Mouse (Mus musculus): ENCODE measurements around the gene Ppp1r21.

Ppp1r21 gene

DNA sequence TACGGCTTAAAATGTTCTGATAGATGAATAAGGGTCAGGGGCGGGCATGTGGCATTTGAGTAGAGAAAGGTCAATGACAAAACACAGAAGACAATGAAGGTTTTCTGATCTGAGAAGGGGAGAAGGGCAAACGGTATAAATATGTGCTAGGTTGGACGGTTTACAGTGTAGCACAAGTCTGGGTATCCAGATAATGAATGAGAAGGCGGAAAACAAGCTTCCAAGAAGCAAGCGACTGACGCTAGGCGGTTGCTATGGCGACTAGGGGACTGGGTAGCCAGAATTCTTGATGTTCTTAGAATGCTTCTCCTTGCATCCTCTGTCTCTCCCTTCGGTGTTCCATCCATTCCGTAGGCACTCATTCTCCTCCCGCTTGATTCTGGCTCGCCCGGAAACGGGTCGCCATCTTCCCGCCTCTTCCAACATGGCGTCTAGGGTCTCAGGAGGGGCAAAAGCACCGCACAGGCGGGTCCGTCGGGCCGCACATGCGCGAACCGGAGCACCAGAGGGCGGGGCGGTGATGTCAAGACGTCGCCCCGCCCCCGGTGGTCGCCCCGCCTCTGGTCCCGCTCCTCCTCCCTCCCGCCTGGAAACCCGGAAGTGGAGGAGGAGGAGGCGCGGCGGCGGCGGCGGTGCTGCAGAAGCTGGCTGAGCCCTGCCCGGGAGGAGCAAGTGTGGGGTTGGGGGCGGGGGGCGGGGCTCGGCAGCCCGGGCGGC lies at the start of gene Ppp1r21:
Gene Ppp1r21, plus strand, starts transcription at position 600 of the 717 bp plus-strand sequence.
- in situ Hi-C loops (cut with MboI; ENCODE audit: unreplicated experiment in 2 of 2), result loop anchor here (5.0 kb wide), 2 partner anchors 108 to 113 kb away; no protein-coding TSS in a partner anchor

DNA sequence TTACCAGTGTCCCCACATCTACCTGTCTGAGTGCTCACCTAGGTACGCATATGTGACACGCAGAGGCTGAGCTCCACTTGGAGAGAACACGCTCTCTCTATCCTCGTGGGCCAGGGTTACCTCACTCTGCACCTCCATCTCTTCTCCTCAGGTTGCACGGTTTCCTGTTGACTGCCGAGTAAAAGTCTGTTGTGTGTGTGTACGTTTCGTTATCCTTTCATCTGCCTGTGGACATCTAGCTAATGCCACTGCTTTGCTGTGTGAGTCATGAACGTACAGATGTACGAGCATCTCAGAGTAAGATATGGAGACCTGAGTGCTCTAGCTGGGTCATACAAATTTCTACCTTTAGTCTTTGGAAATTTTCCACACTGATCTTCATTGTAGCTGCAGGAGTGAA lies 49.5 kb upstream of the Ppp1r21 start:
- in situ Hi-C loops (cut with MboI; ENCODE audit: unreplicated experiment in 2 of 2), result no loop called here

DNA sequence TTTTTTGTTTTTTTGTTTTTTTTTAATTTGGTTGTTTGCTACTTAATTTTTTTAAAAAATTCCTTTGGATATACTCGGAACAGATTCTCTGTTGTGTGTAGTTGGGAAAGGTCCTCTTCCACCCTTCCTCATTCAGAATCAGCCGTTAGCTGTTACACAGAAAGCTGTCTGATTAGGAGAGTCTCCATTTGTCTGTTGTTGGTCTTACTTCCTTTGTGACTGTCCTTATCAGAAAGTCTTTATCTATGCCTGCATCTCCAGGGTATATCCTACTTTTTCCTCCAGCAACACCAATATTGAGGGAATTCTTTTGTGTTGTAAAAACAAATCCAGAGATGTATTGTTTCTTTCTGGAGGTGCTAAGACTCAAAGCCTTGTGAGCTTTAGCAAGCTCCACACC lies 48.9 kb upstream of the Ppp1r21 start:
- in situ Hi-C loops (cut with MboI; ENCODE audit: unreplicated experiment in 2 of 2), result no loop called here

DNA sequence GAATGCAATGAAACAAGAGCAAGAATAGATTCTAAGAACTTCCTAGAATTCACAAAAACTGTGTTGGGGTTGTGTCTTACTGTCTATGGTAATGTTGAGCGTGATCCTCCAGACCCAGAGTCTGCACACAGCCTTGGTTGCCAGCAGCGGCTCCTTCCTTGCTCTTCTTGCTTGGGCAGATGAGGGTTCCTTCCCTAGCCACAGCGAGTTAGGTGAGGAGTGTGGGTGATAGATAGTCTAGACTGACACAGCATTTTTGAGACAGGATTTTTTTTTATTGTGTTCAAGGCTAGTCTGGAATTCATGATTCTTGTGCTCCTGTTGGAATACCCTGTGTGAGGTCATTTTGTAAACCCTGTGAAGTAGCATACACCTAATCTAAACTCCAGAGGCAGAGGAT lies 48.3 kb upstream of the Ppp1r21 start:
- in situ Hi-C loops (cut with MboI; ENCODE audit: unreplicated experiment in 2 of 2), result no loop called here

DNA sequence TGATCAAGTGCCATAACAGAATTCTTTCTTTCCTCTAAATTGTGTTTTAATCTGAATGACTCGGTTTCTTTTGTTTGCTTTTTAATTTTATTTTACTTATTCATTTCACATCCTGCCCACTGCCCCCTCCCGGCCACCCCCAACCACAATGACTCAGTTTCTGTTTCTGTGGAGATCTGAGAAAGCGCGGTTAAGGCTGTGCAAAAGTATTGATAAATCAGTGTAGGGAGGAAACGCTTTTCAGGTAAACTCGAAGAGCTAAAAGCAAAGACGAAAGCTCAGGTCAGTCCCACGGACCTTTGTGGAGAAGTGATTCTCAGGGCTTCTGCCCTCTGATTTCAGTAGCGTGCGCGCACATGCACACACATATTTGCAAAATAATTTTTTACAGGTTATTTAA lies 45.4 kb upstream of the Ppp1r21 start:
- in situ Hi-C loops (cut with MboI; ENCODE audit: unreplicated experiment in 2 of 2), result no loop called here

DNA sequence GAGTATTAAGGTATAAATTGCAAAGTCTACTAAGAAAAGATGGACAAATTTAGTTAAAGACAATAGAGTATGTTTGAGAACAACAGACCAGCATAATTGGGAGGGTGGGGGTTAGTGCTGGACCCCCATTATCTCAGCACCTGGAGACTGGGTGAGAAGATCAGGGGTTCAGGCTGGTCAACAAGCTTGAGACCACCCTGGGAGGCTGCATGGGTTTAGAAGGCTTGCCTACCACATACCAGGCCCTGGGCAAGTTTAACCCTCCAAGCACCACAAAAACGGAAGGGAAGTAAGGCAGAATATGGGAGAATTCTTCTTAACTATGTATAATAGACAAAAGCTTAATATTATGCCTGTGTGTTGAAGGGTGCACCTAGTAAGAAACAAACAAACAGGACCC lies 45.0 kb upstream of the Ppp1r21 start:
- in situ Hi-C loops (cut with MboI; ENCODE audit: unreplicated experiment in 2 of 2), result no loop called here

DNA sequence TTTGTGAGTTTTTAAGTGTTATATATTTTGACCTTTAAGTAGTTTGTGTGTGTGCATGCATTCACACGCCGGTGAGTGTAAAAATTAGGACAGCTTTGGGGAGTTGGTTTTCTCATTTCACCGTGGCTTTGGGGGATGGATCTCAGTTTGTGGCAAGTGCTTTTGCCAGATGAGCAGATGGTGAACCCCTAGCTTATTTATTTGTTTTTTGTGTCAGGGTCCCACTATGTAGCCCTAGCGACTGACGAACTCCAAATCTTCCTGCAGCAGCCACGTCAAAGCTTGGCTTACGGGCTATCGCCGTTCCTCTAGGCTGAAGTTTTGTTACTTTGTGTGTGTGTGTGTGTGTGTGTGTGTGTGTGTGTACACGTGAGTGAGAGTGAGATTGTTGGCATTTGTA lies 39.4 kb upstream of the Ppp1r21 start:
- in situ Hi-C loops (cut with MboI; ENCODE audit: unreplicated experiment in 2 of 2), result no loop called here

DNA sequence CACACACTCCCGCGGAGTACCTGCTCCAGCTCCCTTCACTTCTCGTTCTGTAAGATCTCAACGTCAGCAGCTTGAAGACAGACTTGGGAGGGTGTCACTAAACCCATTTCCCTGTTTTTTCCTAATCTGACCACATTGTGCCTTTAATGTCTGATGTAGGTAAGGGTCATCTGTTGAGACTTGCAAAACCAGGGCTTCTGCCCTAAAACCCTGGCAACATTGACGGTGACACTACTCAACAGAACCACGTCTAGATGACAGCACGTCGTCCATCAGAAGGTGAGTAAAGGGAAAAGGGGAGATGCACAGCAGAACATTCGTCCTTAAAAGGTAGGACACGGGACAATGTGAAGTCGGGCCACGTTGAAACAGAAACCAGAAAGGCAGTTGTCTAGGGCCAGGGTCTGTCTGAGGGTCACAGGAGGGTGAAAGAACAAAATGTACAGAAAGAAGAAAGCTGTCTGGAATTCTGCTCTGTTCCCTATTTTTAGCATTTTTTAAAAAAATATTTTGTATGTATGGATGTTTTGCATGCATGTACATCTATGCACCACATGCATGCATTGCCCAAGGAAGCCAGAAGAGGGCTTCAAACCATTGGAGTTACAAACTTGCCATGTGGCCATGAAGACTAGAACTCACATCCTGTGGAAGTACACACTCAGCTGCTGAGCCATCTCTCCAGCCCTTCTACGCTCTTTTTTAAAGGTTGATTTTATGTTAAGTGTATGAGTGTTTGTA lies 38.4 kb upstream of the Ppp1r21 start:
- in situ Hi-C loops (cut with MboI; ENCODE audit: unreplicated experiment in 2 of 2), result no loop called here

DNA sequence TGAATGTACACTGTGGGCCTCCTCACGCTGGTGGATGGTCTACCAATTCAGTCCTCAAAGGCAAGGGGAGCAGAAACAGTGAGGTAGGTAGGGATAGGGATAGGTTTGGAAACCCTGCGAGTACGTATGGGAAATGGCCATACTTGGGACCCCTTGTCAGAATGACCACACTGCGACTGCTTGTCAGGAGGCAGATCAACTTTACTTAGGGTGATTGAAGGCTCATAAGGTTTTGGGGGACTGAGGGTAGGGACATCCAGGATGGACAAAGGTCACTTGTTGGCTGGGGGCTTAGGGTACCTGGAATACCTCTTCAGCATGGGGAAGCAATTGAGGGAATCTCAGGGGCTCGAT lies 37.8 kb upstream of the Ppp1r21 start:
- in situ Hi-C loops (cut with MboI; ENCODE audit: unreplicated experiment in 2 of 2), result no loop called here

DNA sequence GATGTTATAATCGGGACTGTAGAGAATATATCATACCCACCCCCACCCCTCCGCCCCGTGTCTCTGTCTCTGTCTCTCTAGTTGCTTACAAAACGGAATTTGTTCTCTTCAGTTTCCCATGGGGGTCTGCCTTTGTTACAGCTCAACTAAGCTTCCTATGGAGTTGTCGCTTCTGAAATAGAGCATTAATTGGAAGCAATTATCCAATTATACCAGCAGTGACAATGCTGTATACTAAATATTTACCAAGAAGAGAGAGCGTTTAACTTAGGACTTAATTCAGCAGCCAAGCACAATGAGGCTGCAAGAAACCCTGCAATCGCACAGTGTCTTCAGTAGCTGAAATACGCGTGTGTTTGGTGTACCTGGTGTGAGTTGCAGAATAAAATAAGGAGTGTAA lies 36.4 kb upstream of the Ppp1r21 start:
- in situ Hi-C loops (cut with MboI; ENCODE audit: unreplicated experiment in 2 of 2), result no loop called here

DNA sequence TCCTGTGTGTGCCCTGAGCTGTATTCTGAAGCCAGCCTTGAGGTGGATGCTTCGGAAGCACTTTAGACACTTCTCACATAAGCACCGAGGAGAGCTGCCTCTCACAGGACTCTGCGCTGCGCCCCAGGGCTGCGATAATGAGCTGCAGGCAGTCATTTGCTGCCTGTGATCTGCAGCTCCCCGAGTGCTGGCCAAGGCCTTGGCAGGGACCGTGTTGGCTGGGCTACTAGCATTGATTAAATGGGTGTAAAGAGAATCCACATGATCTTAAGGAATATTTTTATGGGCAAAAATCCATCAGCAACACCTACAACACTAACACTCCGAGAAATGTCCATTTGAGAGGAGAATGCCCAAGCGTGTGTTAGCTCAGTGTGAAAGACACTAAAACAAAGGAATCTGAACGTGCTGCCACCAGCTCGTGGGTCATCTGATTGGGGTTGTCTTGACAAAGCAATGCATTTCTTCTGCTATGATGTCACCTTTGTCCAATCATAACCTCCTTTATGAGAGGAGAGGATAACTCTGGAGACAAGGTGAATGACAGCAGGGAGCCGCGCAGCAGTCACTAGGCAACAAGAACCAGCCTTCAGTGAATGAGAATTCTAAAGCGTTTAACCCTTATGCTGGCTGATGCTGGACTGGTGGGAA lies 35.7 kb upstream of the Ppp1r21 start:
- in situ Hi-C loops (cut with MboI; ENCODE audit: unreplicated experiment in 2 of 2), result no loop called here

DNA sequence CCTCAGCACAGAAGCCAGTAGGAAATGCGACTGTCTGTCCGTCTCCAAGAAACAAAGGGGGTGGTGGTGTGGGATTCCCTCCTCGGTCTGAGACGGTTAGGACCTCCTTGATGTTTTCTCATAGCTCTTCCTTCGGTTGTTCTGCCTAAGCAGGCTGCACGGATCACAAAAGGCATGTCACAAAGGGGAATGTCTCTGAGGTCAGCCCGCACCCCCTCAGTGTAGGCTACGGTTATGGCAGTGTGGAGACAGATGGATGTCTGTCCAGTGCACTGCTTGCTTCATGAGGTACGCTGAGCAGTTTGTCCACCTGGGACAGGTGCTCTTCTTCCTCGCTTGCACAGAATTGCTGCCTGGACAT lies 35.2 kb upstream of the Ppp1r21 start:
- in situ Hi-C loops (cut with MboI; ENCODE audit: unreplicated experiment in 2 of 2), result no loop called here

DNA sequence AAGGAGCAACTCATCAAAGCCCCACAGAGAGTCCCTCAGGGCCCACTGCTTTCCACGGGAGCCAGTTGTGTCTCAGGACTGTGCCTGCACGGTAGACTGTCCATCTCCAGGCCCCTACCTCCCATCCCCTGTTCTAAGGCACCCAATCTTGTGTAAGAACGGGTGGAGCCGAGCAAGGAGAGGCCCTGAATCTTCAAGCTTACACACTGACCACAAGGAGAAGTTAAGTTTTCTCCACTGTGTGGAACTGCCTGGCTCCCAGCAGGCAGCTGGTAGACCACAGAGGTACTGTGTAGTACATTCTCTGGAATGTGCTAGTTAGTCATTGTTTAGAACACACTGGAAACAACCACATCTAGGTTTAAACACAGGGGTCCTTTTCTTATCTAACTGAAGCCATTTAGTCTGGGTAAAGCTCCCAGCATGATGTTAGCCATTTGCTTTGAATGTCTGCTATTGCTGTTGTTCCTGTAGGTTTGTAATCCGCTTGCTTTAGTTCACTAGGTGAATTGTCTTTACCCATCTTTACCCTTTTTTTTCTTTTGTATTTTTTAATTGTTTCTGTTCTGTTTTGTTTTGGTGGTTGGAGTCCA lies 31.7 kb upstream of the Ppp1r21 start:
- in situ Hi-C loops (cut with MboI; ENCODE audit: unreplicated experiment in 2 of 2), result no loop called here

DNA sequence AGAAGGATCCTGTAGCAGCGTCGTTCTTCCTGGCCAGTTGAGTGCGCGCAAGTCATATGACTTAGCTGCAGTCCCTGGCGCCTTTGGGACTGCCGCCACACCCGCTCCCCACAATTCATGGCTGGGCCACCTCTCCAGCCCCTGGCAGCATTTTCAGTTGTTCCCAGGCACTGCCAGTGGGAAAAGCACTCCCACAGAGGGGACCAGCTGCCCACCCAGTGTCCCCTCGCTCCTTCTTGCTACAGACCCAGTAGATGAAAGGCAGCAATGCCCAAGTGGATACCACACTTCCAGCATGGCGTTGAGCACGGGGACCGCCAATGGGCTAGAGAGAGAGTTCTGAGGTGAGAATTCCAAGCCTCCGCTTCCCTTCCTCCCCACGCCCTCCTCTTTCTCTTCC lies 25.9 kb upstream of the Ppp1r21 start:
- in situ Hi-C loops (cut with MboI; ENCODE audit: unreplicated experiment in 2 of 2), result loop anchor here (25.0 kb wide), 1 partner anchor 817 kb away; no protein-coding TSS in a partner anchor

DNA sequence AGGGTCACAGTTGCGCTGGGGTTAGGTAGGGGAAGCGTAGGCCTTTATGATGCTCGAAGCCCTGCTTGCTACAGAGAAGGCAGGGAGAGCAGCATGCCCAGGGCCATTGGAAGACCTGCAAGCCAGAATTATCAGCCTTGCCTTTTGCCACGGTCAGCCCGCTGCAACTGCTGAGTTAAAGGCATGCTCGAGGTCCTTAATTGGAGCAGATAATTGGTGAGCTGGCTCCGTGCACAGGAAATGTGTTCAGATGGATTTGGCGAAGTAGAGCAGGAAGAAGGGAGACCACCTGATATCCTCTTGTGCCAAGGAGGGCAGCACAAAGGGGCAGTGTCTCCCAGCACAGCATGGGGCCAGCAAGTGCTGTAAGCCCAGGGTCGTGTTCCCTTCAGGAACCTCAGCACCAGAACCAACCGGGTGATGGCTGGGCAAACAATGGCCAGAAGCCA lies 24.6 kb upstream of the Ppp1r21 start:
- in situ Hi-C loops (cut with MboI; ENCODE audit: unreplicated experiment in 2 of 2), result loop anchor here (5.0 to 25.0 kb wide), 6 partner anchors 63 to 818 kb away; partner anchors contain the start of gene Foxn2 (in 1 of the 2)

DNA sequence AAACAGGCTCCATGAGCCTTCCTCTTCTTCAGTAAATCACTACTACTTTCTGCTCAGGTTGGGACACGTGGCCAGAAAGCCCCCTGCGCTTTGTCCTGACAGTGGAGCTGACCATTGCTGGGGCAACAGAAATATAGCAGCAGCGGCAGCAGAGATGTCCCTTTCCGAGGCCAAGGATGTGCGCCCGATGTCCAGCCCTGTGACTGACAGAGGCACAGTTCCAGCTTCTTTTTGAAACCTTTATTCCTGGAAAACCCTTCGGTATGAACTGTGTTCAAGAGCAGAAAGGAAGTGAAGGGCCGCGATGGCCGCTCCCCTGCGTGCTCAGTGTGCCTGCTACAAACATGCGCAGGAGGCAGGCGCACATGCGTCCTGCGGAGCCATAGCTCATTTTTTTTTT lies 24.0 kb upstream of the Ppp1r21 start:
- in situ Hi-C loops (cut with MboI; ENCODE audit: unreplicated experiment in 2 of 2), result loop anchor here (5.0 to 25.0 kb wide), 6 partner anchors 64 to 819 kb away; partner anchors contain the start of gene Foxn2 (in 1 of the 2)

DNA sequence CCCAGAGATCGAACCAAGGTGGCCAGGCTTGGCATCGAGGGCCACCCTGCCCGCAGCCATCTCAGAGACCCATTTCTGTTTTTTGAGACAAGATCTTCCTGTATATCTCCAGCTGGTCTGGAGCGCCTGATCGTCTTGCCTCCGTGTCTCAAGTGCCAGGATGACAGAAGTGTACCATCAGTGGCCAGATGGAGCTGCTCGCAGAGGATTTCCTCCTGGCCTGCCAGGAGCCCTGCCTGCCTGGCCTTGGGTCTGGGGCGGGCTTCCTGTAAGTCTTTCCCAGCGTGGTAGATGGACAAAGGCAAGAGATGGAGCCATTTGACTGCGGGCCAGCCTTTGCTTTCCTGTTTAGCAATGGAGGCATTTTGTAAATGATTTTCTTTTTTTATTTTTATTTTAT lies 22.5 kb upstream of the Ppp1r21 start:
- in situ Hi-C loops (cut with MboI; ENCODE audit: unreplicated experiment in 2 of 2), result loop anchor here (5.0 to 25.0 kb wide), 6 partner anchors 65 to 820 kb away; partner anchors contain the start of gene Foxn2 (in 1 of the 2)

DNA sequence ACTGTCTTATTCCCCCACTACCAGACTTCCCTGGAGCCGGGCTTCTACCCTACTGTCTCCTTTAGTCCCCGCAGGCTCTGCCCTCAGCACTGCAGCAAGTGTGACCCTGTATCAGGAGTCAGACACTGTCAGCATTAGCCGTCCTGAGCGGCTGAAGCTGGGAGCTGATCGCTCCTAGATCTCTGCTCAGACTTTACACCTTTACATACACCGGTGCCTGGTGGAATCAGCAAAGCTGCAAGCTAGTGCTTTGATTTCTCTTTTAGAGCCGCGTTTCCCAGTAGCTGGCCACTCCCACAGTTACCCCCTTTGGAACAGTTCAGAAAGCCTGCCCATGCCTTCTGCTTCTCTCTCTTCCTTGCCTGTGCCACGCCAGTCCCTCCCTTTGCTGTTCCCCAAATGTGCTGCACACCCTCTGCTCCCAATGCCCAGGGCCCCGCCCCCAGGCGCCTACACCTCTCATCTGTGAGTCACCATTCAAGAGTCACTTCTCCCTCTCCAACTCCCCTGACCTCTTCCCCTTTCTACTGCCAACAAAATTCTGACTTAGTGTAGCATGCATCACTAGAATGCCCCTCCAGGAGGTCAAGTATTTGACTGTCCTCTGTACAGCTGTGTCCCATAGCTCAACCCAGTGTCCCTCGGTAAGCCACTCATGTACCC lies 20.9 kb upstream of the Ppp1r21 start:
- in situ Hi-C loops (cut with MboI; ENCODE audit: unreplicated experiment in 2 of 2), result loop anchor here (5.0 to 25.0 kb wide), 6 partner anchors 67 to 822 kb away; partner anchors contain the start of gene Foxn2 (in 1 of the 2)

DNA sequence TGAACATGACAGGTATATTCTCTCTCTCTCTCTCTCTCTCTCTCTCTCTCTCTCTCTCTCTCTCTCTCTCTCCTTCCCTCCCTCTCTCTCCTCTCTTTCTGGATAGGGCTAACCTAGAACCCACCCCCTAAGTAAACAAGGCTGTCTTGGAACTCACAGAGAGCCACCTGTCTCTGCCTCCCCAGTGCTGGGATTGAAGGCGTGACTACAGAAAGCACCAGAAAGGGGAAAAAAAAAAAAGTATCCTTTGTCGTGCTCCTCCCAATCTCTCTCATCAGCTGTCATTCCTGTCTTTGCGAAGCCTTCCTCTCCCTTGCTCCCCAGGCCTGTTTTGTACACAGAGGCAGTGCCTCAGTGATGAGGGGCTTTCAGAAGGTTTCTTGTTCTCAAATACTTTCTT lies 19.9 kb upstream of the Ppp1r21 start:
- in situ Hi-C loops (cut with MboI; ENCODE audit: unreplicated experiment in 2 of 2), result loop anchor here (5.0 to 25.0 kb wide), 7 partner anchors 68 to 823 kb away; partner anchors contain the start of gene Foxn2 (in 1 of the 2)

DNA sequence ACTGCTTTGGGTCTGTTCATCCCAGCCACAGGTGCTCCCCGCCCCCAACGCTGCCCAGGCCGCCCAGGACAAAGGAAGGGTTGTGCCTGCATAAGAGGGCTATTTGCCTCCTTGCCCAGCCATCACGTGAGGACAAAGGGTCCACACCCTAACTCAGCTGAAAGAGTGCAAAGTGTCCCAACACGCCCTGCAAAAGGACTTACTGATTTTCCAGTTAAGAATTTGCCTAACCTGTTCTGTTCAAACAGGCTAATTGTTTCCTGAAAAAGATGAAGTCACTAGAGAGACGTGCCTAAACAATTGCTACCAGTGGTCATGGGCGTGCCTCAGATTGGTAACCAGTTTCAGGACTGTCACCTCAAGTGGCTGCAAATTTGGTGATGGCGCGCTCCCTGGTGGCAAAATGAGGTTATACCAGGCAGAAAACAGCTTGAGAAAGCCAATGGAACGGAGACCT lies 18.8 kb upstream of the Ppp1r21 start:
- in situ Hi-C loops (cut with MboI; ENCODE audit: unreplicated experiment in 2 of 2), result loop anchor here (5.0 to 25.0 kb wide), 3 partner anchors 254 to 824 kb away; no protein-coding TSS in a partner anchor
